Mouse (Mus musculus): ENCODE results near the gene Dnase2a. TPM values are rescaled to one million over a fixed set of nuclear protein-coding genes. Genes with fewer than 3 reads are reported as not detected.

Gene Dnase2a
- total RNA-seq (2014; rRNA removed) (13.0 and 16.1 TPM in 2 replicates), polyA plus RNA-seq (2012; rRNA removed) (16.1 and 20.0 TPM in 2 replicates)

- peak within 1 kb of the TSS; percentile 66 for H3K27ac ChIP-seq (replicated peaks; ENCODE audit: insufficient read depth, low read depth, low read length)
- H3K27me3 ChIP-seq (ENCODE audit: control insufficient read depth, insufficient read depth, low read length): no peaks in the 10 kb centered on the region
- peaks cover 8% of the 10 kb centered on the region; the same call in 1 of the 2 replicates for H3K4me1 ChIP-seq (ENCODE audit: control insufficient read depth, insufficient read depth, low read length)
- under 1% methylated on average over 45 of the region's 45 CpGs for WGBS
- TF ChIP-seq CTCF (IDR thresholded peaks at IDR 0.05; ENCODE audit: low read depth, low read length): 0 out of 2 replicates have a peak, but pooled peaks have one; percentile 1
- TF ChIP-seq POLR2A (IDR thresholded peaks at IDR 0.05; ENCODE audit: extremely low read depth, insufficient read depth, low read length): peak; percentile 19; the same call in 1 of the 2 replicates
- H3K4me3 ChIP-seq (ENCODE audit: insufficient read depth, low read depth, low read length): peak within 1 kb of the TSS; percentile 72
- H3K9ac ChIP-seq (ENCODE audit: low read depth, low read length): peak within 1 kb of the TSS; percentile 76
- peaks cover 4% of the 10 kb centered on the region; the same call in 1 of the 2 replicates for H3K79me2 ChIP-seq (ENCODE audit: control insufficient read depth, insufficient read depth, low read length)
- H3K36me3 ChIP-seq (ENCODE audit: control insufficient read depth, insufficient read depth, low read length): no peaks in the 10 kb centered on the region
- DNase-seq (ENCODE audit: extremely low read depth, low read depth, low spot score): peak; percentile 93
Measured at GRCm38 (mm10) chr8:84908421-84909161, at the start of gene Dnase2a. Dnase2a (plus strand) TSS chr8:84908560.

- H3K27ac ChIP-seq (replicated peaks; ENCODE audit: insufficient read depth, low read depth, low read length): no peak within 1 kb of the TSS; the same call in 1 of the 2 replicates
- TF ChIP-seq CTCF (IDR thresholded peaks at IDR 0.05; ENCODE audit: low read depth, low read length) (no peak), POLR2A (IDR thresholded peaks at IDR 0.05; ENCODE audit: extremely low read depth, insufficient read depth, low read length) (no peak)
- no peaks in the 10 kb centered on the region for H3K27me3 ChIP-seq (ENCODE audit: control insufficient read depth, insufficient read depth, low read length)
- H3K79me2 ChIP-seq (ENCODE audit: control insufficient read depth, insufficient read depth, low read length): no peaks in the 10 kb centered on the region
- peak within 1 kb of the TSS; percentile 54 for H3K9ac ChIP-seq (ENCODE audit: low read depth, low read length)
- H3K4me1 ChIP-seq (ENCODE audit: control insufficient read depth, insufficient read depth, low read length): peaks cover 8% of the 10 kb centered on the region; the same call in 1 of the 2 replicates
- DNase-seq (ENCODE audit: extremely low read depth, low read depth, low spot score): peak; percentile 48
- 11% methylated on average over 30 of the region's 46 CpGs for whole genome bisulfite sequencing
- peak within 1 kb of the TSS; percentile 52 for H3K4me3 ChIP-seq (ENCODE audit: insufficient read depth, low read depth, low read length)
- peaks cover 2% of the 10 kb centered on the region; the same call in 1 of the 2 replicates for H3K36me3 ChIP-seq (ENCODE audit: control insufficient read depth, insufficient read depth, low read length)
Measured at GRCm38 (mm10) chr8:84871376-84872308, 36.7 kb upstream of the Dnase2a start, which contains the start of gene Syce2. Syce2 (plus strand) TSS chr8:84872111.

- Histone ChIP-seq H3K36me3 (ENCODE audit: control insufficient read depth, insufficient read depth, low read length) (peaks cover 2% of the 10 kb centered on the region; the same call in 1 of the 2 replicates), H3K4me3 (ENCODE audit: insufficient read depth, low read depth, low read length) (peak overlapping the region; percentile 52), H3K4me1 (ENCODE audit: control insufficient read depth, insufficient read depth, low read length) (peaks cover 8% of the 10 kb centered on the region; the same call in 1 of the 2 replicates), H3K27ac (replicated peaks; ENCODE audit: insufficient read depth, low read depth, low read length) (no peak overlapping the region), H3K79me2 (ENCODE audit: control insufficient read depth, insufficient read depth, low read length) (no peaks in the 10 kb centered on the region), H3K27me3 (ENCODE audit: control insufficient read depth, insufficient read depth, low read length) (no peaks in the 10 kb centered on the region), H3K9ac (ENCODE audit: low read depth, low read length) (peak overlapping the region; percentile 54)
- DNase-seq (ENCODE audit: extremely low read depth, low read depth, low spot score): no peak
- no peak for TF ChIP-seq CTCF (IDR thresholded peaks at IDR 0.05; ENCODE audit: low read depth, low read length)
- no peak for TF ChIP-seq POLR2A (IDR thresholded peaks at IDR 0.05; ENCODE audit: extremely low read depth, insufficient read depth, low read length)
- WGBS: 5% methylated on average over 52 of the region's 54 CpGs
Measured at GRCm38 (mm10) chr8:84872309-84872965, 35.9 kb upstream of the Dnase2a start.

GRCm38 (mm10) chr8:84873016-84873415 is 35.3 kb upstream of the Dnase2a start:
- H3K27me3 ChIP-seq (ENCODE audit: control insufficient read depth, insufficient read depth, low read length): no peaks in the 10 kb centered on the region
- no peak for DNase-seq (ENCODE audit: extremely low read depth, low read depth, low spot score)
- H3K27ac ChIP-seq (replicated peaks; ENCODE audit: insufficient read depth, low read depth, low read length): no peak overlapping the region
- no peaks in the 10 kb centered on the region for H3K79me2 ChIP-seq (ENCODE audit: control insufficient read depth, insufficient read depth, low read length)
- TF ChIP-seq CTCF (IDR thresholded peaks at IDR 0.05; ENCODE audit: low read depth, low read length) (no peak), POLR2A (IDR thresholded peaks at IDR 0.05; ENCODE audit: extremely low read depth, insufficient read depth, low read length) (no peak)
- 98% methylated on average over 4 of the region's 4 CpGs for WGBS
- H3K4me1 ChIP-seq (ENCODE audit: control insufficient read depth, insufficient read depth, low read length): peaks cover 8% of the 10 kb centered on the region; the same call in 1 of the 2 replicates
- H3K36me3 ChIP-seq (ENCODE audit: control insufficient read depth, insufficient read depth, low read length): peaks cover 2% of the 10 kb centered on the region; the same call in 1 of the 2 replicates
- no peak overlapping the region for H3K9ac ChIP-seq (ENCODE audit: low read depth, low read length)
- no peak overlapping the region for H3K4me3 ChIP-seq (ENCODE audit: insufficient read depth, low read depth, low read length)

- no peak overlapping the region for H3K27ac ChIP-seq (replicated peaks; ENCODE audit: insufficient read depth, low read depth, low read length)
- no peak for DNase-seq (ENCODE audit: extremely low read depth, low read depth, low spot score)
- no peak overlapping the region for H3K4me3 ChIP-seq (ENCODE audit: insufficient read depth, low read depth, low read length)
- H3K36me3 ChIP-seq (ENCODE audit: control insufficient read depth, insufficient read depth, low read length): no peaks in the 10 kb centered on the region
- H3K4me1 ChIP-seq (ENCODE audit: control insufficient read depth, insufficient read depth, low read length): peaks cover 8% of the 10 kb centered on the region; the same call in 1 of the 2 replicates
- H3K9ac ChIP-seq (ENCODE audit: low read depth, low read length): no peak overlapping the region
- no peak for TF ChIP-seq CTCF (IDR thresholded peaks at IDR 0.05; ENCODE audit: low read depth, low read length)
- no peak for TF ChIP-seq POLR2A (IDR thresholded peaks at IDR 0.05; ENCODE audit: extremely low read depth, insufficient read depth, low read length)
- H3K27me3 ChIP-seq (ENCODE audit: control insufficient read depth, insufficient read depth, low read length): no peaks in the 10 kb centered on the region
- 94% methylated on average over 3 of the region's 3 CpGs for WGBS
- H3K79me2 ChIP-seq (ENCODE audit: control insufficient read depth, insufficient read depth, low read length): no peaks in the 10 kb centered on the region
Measured at GRCm38 (mm10) chr8:84874339-84874738, 34.0 kb upstream of the Dnase2a start.
